ENCODE assay signal across 23 mouse cellular contexts in genomic region chr5:53451829-53452228, GRCm38 (mm10). TPM values are rescaled to one million over a fixed set of nuclear protein-coding genes. Genes with fewer than 3 reads are reported as not detected.
DNase-seq lines count a peak whose midpoint lies in the region; ATAC-seq and TF ChIP-seq lines count a peak whose summit lies in the region.
"Had no signal": no experiment of that assay in that cellular context is flagged by ENCODE, and none has a peak within 500 bp of the region (broad histone marks: within the 10 kb centered on the region; RNA-seq: fewer than 3 reads in every experiment).

No protein-coding gene starts in this region.

- H3K4me1 ChIP-seq in liver, embryonic 16.5 days (ENCODE audit: control insufficient read depth, low read depth, low read length): no peaks in the 10 kb centered on the region
- H3K4me1 ChIP-seq in brown adipose tissue, adult 24 weeks (ENCODE audit: control insufficient read depth, insufficient read depth, insufficient read length, low read length): peaks cover 3% of the 10 kb centered on the region; the same call in 1 of the 2 replicates
- H3K4me1 ChIP-seq: forebrain, embryonic 12.5 days; midbrain, embryonic 15.5 days; neural tube, embryonic 12.5 days had no signal

- no peaks in the 10 kb centered on the region for H3K27me3 ChIP-seq in liver, embryonic 16.5 days (ENCODE audit: control insufficient read depth, insufficient read depth, low read depth, low read length)
- H3K27me3 ChIP-seq in C2C12 (ENCODE audit: control insufficient read depth, insufficient read depth, insufficient read length): no peaks in the 10 kb centered on the region
- H3K27me3 ChIP-seq: forebrain, embryonic 12.5 days; heart, embryonic 13.5 days; megakaryocyte, embryonic 14.5 days; midbrain, embryonic 15.5 days; neural tube, embryonic 12.5 days had no signal

- H3K36me3 ChIP-seq in liver, embryonic 16.5 days (ENCODE audit: control insufficient read depth, insufficient read depth): no peaks in the 10 kb centered on the region
- H3K36me3 ChIP-seq in C2C12 (ENCODE audit: control insufficient read depth, insufficient read depth): no peaks in the 10 kb centered on the region
- H3K36me3 ChIP-seq: forebrain, embryonic 12.5 days; heart, embryonic 13.5 days; midbrain, embryonic 15.5 days; neural tube, embryonic 12.5 days had no signal

- 0 out of 2 replicates have a peak, but pooled peaks have one; percentile 24 for ATAC-seq in liver, embryonic 16.5 days (ENCODE audit: low read depth)
- peak; percentile 55; the same call in 1 of the 2 replicates for ATAC-seq in monocyte, adult 5-6 weeks (replicated peaks; ENCODE audit: insufficient number of reproducible peaks, low FRiP score, low TSS enrichment, poor library complexity, severe bottlenecking)
- ATAC-seq: CD4-positive, CD25-positive, alpha-beta regulatory T cell, adult 4 months; hindbrain, embryonic 16.5 days; intestine, postnatal 0 days; midbrain, embryonic 15.5 days had no signal

- H3K9me3 ChIP-seq in liver, embryonic 16.5 days (replicated peaks; ENCODE audit: control insufficient read depth, low read length): no peaks in the 10 kb centered on the region
- H3K9me3 ChIP-seq: forebrain, embryonic 12.5 days; heart, embryonic 13.5 days; megakaryocyte, embryonic 14.5 days; midbrain, embryonic 15.5 days; neural tube, embryonic 12.5 days had no signal

- no peak overlapping the region for H3K4me2 ChIP-seq in liver, embryonic 16.5 days (ENCODE audit: low read depth, low read length)
- H3K4me2 ChIP-seq: forebrain, embryonic 12.5 days; heart, embryonic 13.5 days; midbrain, embryonic 15.5 days; neural tube, embryonic 12.5 days had no signal

- H3K79me3 ChIP-seq in C2C12 (ENCODE audit: low read depth): no peaks in the 10 kb centered on the region

- H3ac ChIP-seq in C2C12 (ENCODE audit: control insufficient read depth, insufficient read length, low read depth): no peak overlapping the region

- no peak overlapping the region for H3K27ac ChIP-seq in liver, embryonic 16.5 days (ENCODE audit: low read length)
- H3K27ac ChIP-seq in brown adipose tissue, adult 24 weeks (replicated peaks; ENCODE audit: low read depth, low read length): peak overlapping the region; percentile 58
- H3K27ac ChIP-seq: forebrain, embryonic 12.5 days; layer of hippocampus, adult 2 months; left cerebral cortex, adult 2 months; liver, embryonic 14.5 days; midbrain, embryonic 15.5 days; neural tube, embryonic 12.5 days had no signal

- H3K9ac ChIP-seq in liver, embryonic 16.5 days (ENCODE audit: low read depth, low read length): no peak overlapping the region
- H3K9ac ChIP-seq: forebrain, embryonic 12.5 days; heart, embryonic 13.5 days; liver, embryonic 14.5 days; midbrain, embryonic 15.5 days; neural tube, embryonic 12.5 days had no signal

- TF ChIP-seq CTCF in C2C12 (IDR thresholded peaks at IDR 0.05; ENCODE audit: control insufficient read depth, insufficient read depth, insufficient read length): no peak

- DNase-seq in liver: no peak
- DNase-seq in ovary, adult 18-20 months (ENCODE audit: low spot score): no peak
- no peak for DNase-seq in thymus, postnatal 25 days
- DNase-seq in thymus, postnatal 36 days: no peak
- DNase-seq: adrenal gland, postnatal 25 days; cerebellum, postnatal 10 days; gastrocnemius, postnatal 25 days; heart, postnatal 36 days had no signal

- no peaks in the 10 kb centered on the region for H3K79me2 ChIP-seq in C2C12 (ENCODE audit: control insufficient read depth, insufficient read depth)

- H3K4me3 ChIP-seq in liver, embryonic 16.5 days (ENCODE audit: low read depth, low read length): no peak overlapping the region
- H3K4me3 ChIP-seq in C2C12 (ENCODE audit: insufficient read depth, poor library complexity, severe bottlenecking): no peak overlapping the region
- H3K4me3 ChIP-seq in brown adipose tissue, adult 24 weeks (ENCODE audit: insufficient read depth, low read depth, low read length): no peak overlapping the region
- H3K4me3 ChIP-seq: forebrain, embryonic 12.5 days; heart, embryonic 13.5 days; layer of hippocampus, adult 2 months; left cerebral cortex, adult 2 months; megakaryocyte, embryonic 14.5 days; midbrain, embryonic 15.5 days; neural tube, embryonic 12.5 days had no signal

- 62% methylated on average over 8 of the region's 8 CpGs for WGBS in liver, embryonic 16.5 days (ENCODE audit: insufficient replicate concordance)

TF ChIP-seq in C2C12, 6 proteins besides CTCF, POLR2A, EP300 and RAD21:
- TF ChIP-seq CEBPB (IDR thresholded peaks at IDR 0.05; ENCODE audit: low read depth) (peak; percentile 22), MYOG (IDR thresholded peaks at IDR 0.05; ENCODE audit: control insufficient read depth, extremely low read depth, insufficient read length) (no peak), USF1 (IDR thresholded peaks at IDR 0.05; ENCODE audit: low read depth) (no peak), MYOD1 (IDR thresholded peaks at IDR 0.05; ENCODE audit: control insufficient read depth, insufficient read length, low read depth) (no peak)
TF ChIP-seq in C2C12: peak in this region for 1.

RNA-seq across cellular contexts. Expression of gene Rbpj, which starts 14.1 kb away (rescaled TPM):
- polyA plus RNA-seq in liver, embryonic 16.5 days (2015; fragmentation: Nextera tagmentation; extraction: Ambion mirVana): 5.9 and 6.9 TPM in 2 replicates
- 8.1 TPM for polyA plus RNA-seq in C2C12 (2012; fragmentation: generic; extraction: Trizol)
- polyA plus RNA-seq in brown adipose tissue, adult 24 weeks (2012; ENCODE audit: insufficient read depth, insufficient read length, missing spikeins): 10.1 and 13.3 TPM in 2 replicates
- 24.6 to 49.7 TPM (median 31.9 TPM) in 3 replicates for total RNA-seq in monocyte, adult 5-6 weeks (2017)
